Mouse (Mus musculus) c-Kit-positive CD71-negative TER-119-negative erythroid progenitor cells, embryonic 14.5 days (primary cell): ENCODE measurements around the gene Usf1.

Source experiments
- DNase-seq: peaks from one replicate; pipeline ENCODE4 v3.0.0-alpha.2; 2013; ENCODE audit warnings: low read depth

Usf1 gene

DNA sequence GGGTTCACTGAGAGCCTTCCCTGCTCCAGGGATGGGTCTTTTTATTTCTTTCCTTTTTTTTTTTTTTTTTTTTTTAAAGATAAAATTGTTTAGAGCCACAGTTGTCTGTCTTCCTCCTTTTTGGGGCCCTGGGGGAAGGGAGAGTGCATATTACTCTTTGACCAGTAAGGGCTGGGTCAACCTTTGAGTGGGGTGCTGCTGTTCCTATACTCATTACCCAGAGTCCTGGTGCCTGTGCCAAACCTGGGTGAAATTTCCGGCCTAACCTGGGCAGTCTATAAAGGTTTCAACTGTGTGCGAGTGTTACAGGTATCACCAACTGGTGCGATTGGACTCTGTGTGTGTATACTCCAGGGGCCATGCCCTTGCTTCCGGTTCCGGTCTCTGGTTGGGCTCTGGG lies 7.5 kb downstream of the Usf1 start, which contains the start of gene Tstd1:
TSS of gene Tstd1 (plus strand) at position 213 of the 400 bp plus-strand sequence.
- DNase-seq: no peak

DNA sequence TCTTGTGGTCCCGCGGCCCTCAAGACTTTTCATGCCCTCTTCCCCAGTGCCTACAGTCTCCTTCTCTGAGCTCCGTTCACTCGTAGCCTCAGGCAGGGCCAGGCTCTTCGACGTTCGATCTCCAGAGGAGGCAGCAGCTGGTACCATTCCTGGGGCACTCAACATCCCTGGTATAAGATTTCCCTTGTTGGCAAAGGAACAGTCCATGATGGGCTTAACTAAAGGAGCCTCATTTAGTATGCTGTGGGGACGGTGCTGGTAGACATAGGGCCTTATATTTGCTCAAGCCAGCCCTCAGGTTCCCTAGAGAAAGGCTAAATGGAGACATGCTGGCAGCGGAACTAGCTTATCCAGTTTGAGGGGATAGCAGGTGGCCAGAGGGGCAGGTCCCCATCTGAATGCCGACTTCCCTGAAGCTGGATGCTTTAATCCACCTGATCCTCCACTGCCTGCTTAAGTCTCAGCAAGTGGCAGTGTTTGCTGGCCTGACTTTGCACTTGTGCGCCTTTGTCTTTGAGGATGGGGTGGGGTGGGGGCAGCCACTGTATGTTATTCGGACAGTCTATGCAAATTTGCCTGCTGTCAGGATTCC lies 8.3 kb downstream of the Usf1 start:
- no peak for DNase-seq

DNA sequence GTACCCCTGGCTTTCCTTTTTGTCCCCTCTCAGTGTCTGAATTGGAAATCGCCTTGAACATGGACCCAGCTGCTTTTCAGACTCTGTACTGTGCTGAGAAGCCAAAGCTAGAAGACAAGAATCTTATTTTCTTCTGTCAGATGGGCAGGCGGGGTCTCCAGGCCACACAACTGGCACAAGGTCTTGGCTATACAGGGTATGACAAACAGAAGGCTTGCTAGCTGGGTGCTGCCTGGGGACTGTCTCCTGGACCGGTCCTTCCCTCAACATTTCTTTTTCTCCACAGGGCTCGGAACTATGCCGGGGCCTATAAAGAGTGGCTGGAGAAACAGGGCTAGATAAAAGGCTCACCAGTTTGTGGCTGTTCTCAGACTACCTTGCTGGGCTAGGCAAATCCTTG lies 8.8 kb downstream of the Usf1 start:
- no peak for DNase-seq

DNA sequence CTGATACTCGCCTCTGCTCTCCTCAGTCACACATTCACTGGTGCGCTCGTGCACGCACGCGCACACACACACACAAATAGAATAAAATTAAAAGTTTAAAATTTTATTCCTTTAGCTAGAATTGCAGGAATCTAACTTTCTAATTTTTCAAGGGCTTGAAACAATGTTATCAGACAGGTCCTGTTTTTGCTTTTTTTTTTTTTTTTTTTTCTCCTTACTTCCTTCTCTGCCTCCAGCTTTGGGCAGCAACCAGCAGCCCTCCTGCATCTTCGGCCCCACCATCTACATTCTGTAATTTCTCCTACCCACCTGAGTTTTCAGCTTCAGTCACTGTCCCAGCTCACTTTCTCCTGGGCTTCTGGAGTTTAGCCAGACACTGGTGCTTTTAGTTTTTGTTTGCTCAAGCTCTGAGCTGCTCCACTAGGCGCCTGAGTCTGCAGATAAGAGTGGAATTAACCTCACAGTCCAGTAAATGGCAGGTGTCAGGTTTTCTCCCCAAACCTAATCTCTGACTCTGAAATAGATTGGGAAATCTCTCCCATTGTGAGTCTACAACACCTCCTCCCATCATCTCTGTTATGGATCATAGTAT lies 11.5 kb downstream of the Usf1 start:
- no peak for DNase-seq

DNA sequence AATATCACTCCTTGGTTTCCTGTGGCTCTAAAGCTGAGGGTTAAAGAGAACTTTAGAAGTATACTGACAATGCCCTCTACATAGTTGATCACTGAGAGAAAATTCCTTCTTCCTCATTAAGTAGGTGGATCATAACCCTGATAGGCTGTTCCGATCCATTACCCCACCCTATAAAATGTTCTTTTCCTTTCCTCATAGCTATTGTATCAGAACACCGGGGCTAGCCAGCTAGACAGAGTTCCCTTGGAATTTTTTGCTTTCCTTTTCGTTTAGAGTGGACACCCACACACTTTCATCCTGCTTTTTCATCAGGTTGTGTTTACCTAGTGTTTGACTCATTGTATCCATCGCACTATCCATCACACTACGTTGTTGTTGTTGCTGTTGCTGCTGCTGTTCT lies 13.5 kb downstream of the Usf1 start:
- no peak for DNase-seq

DNA sequence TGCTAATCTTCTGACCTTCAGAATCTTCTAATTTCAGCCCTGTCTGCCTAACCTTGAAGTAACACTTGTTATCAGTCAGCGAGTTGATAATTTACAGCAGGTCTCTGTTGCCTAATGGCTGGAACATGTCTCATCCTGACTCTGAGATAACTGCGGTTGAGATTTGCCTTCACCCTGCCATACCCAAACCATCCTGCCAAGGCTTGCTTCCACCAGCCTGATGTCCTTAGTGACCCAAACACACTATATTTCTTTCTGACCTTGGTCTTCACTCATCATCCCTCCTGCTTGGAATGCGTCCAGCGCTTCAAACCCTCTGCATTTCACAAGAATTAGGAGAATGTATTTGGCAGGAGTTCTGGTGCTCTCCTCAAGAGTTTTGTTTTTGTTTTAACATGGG lies 14.0 kb downstream of the Usf1 start:
- DNase-seq: no peak

GRCm38 (mm10) chr1:171432158-171432557 lies 21.0 kb downstream of the Usf1 start:
- no peak for DNase-seq

- no peak for DNase-seq
Observed at GRCm38 (mm10) chr1:171435288-171435814, 24.2 kb downstream of the Usf1 start.

DNA sequence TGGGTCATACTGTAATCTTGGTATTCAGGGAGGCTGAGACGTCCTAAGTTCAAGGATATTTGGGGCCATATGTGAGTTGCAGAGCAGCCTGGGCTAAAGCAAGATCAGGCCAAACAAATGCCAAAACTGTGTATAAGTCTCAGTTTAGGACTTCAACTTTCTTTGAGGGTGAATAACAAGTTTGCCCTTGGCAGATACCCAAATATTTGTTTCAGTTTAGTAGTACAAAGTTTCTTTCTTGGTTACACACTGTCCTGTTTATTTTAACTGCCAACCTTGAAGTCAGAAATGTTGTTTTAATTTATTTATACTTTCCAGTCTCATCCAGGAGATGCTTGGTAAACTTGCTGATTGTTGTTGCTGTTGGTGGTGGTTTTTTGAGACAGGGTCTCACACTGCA lies 24.9 kb downstream of the Usf1 start:
- no peak for DNase-seq

GRCm38 (mm10) chr1:171437264-171438013 lies 26.3 kb downstream of the Usf1 start, which contains the start of gene F11r:
F11r (plus strand) TSS chr1:171437535.
- peak; percentile 57 for DNase-seq

- no peak for DNase-seq
Observed at GRCm38 (mm10) chr1:171438014-171438670, 27.0 kb downstream of the Usf1 start.

DNA sequence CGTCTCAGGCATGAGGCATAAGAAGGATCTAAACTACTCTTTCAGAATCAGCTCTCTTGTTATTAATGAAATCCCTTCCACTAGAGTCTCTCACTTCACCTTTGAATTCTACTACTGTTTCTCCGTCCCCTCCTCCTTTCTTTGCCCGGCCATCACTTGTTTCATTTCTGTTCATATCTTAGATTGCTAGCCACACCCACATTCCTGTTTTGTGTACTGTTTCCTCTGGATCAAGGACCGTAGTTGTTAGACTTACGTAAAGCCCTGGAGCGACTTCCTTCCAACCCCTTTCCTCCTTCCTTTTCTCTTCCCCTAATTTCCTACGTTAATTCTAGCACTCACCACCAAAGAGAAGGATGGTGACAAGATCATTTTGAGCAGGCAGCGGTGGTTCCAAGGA lies 28.0 kb downstream of the Usf1 start:
- no peak for DNase-seq

- DNase-seq: no peak
Observed at GRCm38 (mm10) chr1:171440025-171440725, 29.1 kb downstream of the Usf1 start.

DNA sequence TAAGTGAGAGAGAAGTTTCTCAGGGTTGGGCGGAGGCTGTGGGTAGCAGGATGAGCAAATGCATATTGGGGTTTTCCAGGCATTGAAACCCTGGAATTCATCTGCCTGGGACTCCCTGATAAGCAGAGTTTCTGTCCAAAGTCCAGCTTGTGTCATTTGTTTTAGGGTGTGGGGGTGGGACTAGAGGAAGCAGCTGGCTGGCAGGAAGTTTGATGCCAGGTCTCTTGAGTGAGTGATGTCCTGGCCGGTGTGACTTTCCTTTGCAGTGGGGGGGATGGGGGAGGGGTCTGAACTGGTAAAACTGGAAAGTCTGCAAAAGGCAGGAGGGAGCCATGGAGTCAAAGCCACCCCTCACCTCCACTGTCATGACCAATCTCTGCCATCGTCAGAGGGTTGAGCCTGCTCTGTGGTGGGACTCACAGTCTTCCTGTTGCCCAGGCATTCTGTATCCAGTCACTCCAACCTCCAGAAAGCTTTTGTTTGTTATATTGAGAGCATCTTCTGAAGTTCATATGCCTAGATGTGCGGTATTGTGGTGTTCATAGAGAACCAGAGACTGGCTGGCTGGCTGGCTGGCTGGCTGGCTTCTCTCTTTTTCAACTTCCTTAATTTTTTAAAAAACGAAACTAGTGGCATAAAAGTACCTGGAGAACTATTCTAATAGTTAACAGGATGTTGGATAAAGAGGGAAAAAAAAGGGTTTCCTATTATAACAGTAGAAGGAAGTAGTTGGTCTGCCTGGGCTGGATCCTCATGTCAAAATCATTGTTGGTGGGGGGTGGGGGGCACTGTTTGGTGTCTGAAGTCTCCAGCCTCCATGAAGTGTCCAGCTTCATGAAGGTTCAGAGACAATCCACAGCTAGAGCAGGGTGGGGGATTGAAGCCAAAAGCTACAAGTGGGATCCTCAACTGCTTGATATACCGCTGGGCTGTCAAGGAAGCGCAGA lies 30.6 kb downstream of the Usf1 start:
- DNase-seq: peak; percentile 32

GRCm38 (mm10) chr1:171442413-171442760 lies 31.3 kb downstream of the Usf1 start:
- no peak for DNase-seq

- DNase-seq: no peak
Observed at GRCm38 (mm10) chr1:171445050-171445449, 33.9 kb downstream of the Usf1 start.

- DNase-seq: no peak
Observed at GRCm38 (mm10) chr1:171446854-171447253, 35.7 kb downstream of the Usf1 start.

DNA sequence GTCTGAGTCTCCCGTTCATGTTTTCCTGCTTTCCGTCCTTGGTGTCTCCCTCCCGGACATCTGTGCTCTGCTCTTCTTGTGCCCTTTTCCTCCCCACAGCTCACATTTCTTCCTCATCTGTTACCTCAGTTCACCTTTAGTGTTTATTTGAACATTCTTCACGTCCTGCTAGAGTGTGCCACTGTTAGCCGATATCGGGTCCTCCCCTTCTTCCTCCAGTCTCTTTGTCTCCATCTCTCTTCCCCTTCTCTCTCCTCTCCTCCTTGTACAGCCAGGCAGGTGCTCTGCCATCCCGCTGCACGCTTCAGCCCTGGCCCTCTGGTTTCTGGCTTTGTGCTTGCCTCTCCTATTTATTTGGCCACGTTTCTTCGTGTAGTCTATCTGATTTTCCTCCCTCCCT lies 36.6 kb downstream of the Usf1 start:
- DNase-seq: no peak

GRCm38 (mm10) chr1:171450062-171450461 lies 38.9 kb downstream of the Usf1 start:
- no peak for DNase-seq

DNA sequence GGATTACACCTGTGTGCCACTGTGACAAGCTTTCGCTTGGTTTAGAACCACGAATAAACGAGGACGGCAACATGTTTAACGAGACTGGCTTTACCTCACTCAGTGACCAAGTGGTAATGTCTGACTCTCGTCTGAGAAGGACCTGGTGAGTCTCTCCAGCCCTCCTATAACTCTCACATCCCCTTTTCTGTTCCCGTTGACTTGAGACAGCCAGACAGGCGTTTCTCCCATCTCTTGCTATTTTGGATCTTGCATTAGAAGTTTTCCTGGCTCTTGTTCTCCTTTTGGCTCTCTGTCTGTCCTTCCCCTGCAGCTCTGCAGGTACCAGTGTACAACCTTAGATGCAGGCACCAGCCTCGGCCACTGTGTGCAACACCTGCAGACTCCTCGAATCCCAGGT lies 39.9 kb downstream of the Usf1 start:
- no peak for DNase-seq

DNA sequence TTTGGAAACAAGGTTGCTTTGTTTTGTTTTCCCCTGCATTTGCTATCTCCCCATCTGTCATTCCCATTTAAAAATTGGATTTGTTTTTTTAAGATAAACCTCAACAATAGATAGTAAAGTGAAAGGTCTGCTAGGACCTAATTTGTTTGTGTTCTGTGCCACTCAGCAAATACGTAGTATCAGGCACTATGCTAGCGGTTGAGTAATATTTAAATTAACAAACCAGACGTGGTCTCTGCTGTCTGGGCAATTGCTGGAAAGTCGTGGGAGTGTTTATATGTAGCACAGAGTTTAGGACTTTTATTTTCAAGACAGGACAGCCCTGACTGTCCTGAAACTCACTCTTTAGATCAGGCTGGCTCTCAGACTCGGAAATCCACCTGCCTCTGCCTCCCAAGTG lies 41.4 kb downstream of the Usf1 start:
- DNase-seq: no peak
